ENCODE assay signal across 18 mouse cellular contexts in genomic region chr4:59265182-59265581, GRCm38 (mm10).
DNase-seq lines count a peak whose midpoint lies in the region; TF ChIP-seq lines count a peak whose summit lies in the region.
"Had no signal": no experiment of that assay in that cellular context is flagged by ENCODE, and none has a peak within 500 bp of the region (broad histone marks: within the 10 kb centered on the region; RNA-seq: fewer than 3 reads in every experiment).

No protein-coding gene starts in this region.

- H3K79me2 ChIP-seq in macrophage (ENCODE audit: inconsistent target) = no peaks in the 10 kb centered on the region

- no peak for TF ChIP-seq POLR2A in spleen, adult 2 months (IDR thresholded peaks at IDR 0.05; ENCODE audit: low read depth, low read length)
- TF ChIP-seq POLR2A in bone marrow, adult 2 months (IDR thresholded peaks at IDR 0.05; ENCODE audit: borderline replicate concordance, control insufficient read depth, low read depth, low read length) = no peak

- 5% methylated on average over 5 of the region's 5 CpGs for WGBS in spleen, adult 2 months
- whole genome bisulfite sequencing in bone marrow, adult 2 months = 15% methylated on average over 5 of the region's 5 CpGs
- WGBS in macrophage (ENCODE audit: missing documents) = 4% methylated on average over 5 of the region's 5 CpGs

- no peak overlapping the region for H3K4me3 ChIP-seq in spleen, adult 2 months (ENCODE audit: extremely low read depth, insufficient read depth, insufficient read length)
- H3K4me3 ChIP-seq in bone marrow, adult 2 months (replicated peaks; ENCODE audit: control insufficient read depth, low read depth, low read length) = no peak overlapping the region
- H3K4me3 ChIP-seq in macrophage (ENCODE audit: inconsistent target) = no peak overlapping the region
- H3K4me3 ChIP-seq: erythroblast, embryonic 14.5 days; hindbrain, embryonic 12.5 days; limb, embryonic 15.5 days had no signal

- peak; percentile 40 to 60 for DNase-seq in spleen, adult 2 months (ENCODE audit: low read depth in 1 of 2, low spot score in 2 of 2)
- DNase-seq in spleen, postnatal 14 days (ENCODE audit: low spot score in 2 of 2) = no peak
- DNase-seq in splenic B cell, adult 2 months (ENCODE audit: low read depth, low spot score) = peak; percentile 64
- DNase-seq in heart, postnatal 36 days = no peak
- no peak for DNase-seq in kidney, adult 9 months
- no peak for DNase-seq in right cerebral cortex, postnatal 10 days (ENCODE audit: low spot score in 2 of 2)
- DNase-seq: cerebellum, adult 9-10 months; embryo, embryonic 11 days; gastrocnemius, postnatal 36 days; kidney, adult 11 months; kidney, postnatal 4 days; lung, postnatal 14 days; right cerebral cortex, adult 18-20 months had no signal

- H3K4me1 ChIP-seq in spleen, adult 2 months (ENCODE audit: control insufficient read depth, insufficient read depth, insufficient read length) = peaks cover 42% of the 10 kb centered on the region
- H3K4me1 ChIP-seq in bone marrow, adult 2 months (ENCODE audit: control insufficient read depth, insufficient read depth, low read length) = peaks cover 11% of the 10 kb centered on the region
- H3K4me1 ChIP-seq: hindbrain, embryonic 12.5 days; limb, embryonic 15.5 days had no signal

- no peak for TF ChIP-seq CTCF in spleen, adult 2 months (IDR thresholded peaks at IDR 0.05; ENCODE audit: extremely low read depth, insufficient read depth, insufficient read length, insufficient replicate concordance)
- no peak for TF ChIP-seq CTCF in bone marrow, adult 2 months (IDR thresholded peaks at IDR 0.05; ENCODE audit: control insufficient read depth, insufficient read depth, low read length)

- no peaks in the 10 kb centered on the region for H3K27me3 ChIP-seq in spleen, adult 2 months (ENCODE audit: control insufficient read depth, insufficient read depth, low read length)
- H3K27me3 ChIP-seq in splenic B cell, adult 2 months (ENCODE audit: control insufficient read depth, insufficient read depth, low read length, poor library complexity, severe bottlenecking) = no peaks in the 10 kb centered on the region
- H3K27me3 ChIP-seq: hindbrain, embryonic 12.5 days; limb, embryonic 15.5 days had no signal

- H3K36me3 ChIP-seq in spleen, adult 2 months (ENCODE audit: control insufficient read depth, insufficient read depth, low read length) = no peaks in the 10 kb centered on the region; the same call in 1 of the 2 replicates
- no peaks in the 10 kb centered on the region for H3K36me3 ChIP-seq in macrophage (ENCODE audit: inconsistent target)
- no peaks in the 10 kb centered on the region for H3K36me3 ChIP-seq in splenic B cell, adult 2 months (ENCODE audit: control insufficient read depth, insufficient read depth, low read length, poor library complexity, severe bottlenecking)
- H3K36me3 ChIP-seq: hindbrain, embryonic 12.5 days; limb, embryonic 15.5 days had no signal

- peak overlapping the region; percentile 91 for H3K27ac ChIP-seq in spleen, adult 2 months (ENCODE audit: insufficient read depth, low read length)
- H3K27ac ChIP-seq in bone marrow, adult 2 months (ENCODE audit: control insufficient read depth, insufficient read depth, low read depth, low read length, poor library complexity) = peak overlapping the region; percentile 65
- H3K27ac ChIP-seq in macrophage = peak overlapping the region; percentile 88
- H3K27ac ChIP-seq: hindbrain, embryonic 12.5 days; limb, embryonic 15.5 days had no signal

- intact Hi-C loops in heart, postnatal 36 days (cut with DNase I) = no loop called here

Comparison
In these comparisons a context has a peak if more than half of its experiments do, and no peak if none do; other contexts are left out.
1. DNase-seq: peak in spleen, adult 2 months (2 of 2) and splenic B cell, adult 2 months (single experiment); none in spleen, postnatal 14 days (0 of 2), heart, postnatal 36 days (0 of 2), kidney, adult 9 months (single experiment) and right cerebral cortex, postnatal 10 days (0 of 2).
2. Peak in every context shown above with its lines, with median percentiles within 50 percentile points of each other: H3K27ac ChIP-seq.